Mouse (Mus musculus): Measurements from ENCODE around the gene Tm2d3.

DNA sequence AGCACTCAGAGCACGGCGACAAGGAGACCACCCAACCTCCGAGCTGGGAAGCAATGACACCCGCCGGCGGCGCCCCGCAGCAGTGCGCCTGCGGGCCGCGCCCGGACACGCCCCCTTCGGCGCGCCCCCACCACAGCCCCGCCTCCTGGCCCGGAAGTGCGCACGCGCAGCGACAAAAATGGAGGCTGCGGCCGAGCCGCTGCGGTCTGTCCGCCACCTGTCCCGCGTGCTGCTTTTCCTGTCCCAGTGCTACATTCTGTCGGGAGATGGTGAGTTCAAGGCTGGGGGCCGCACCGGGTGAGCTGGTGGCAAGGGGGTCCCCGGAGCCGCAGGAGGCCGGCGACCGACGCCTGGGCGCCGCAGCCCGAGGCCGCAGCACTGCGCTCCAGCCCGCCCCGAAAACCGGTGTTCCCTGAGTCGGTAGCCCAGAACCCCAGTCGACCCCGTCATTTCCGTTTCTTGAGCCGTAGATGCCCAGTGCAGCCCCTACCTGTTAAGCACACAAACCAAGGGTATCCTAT, 2.4 kb downstream of the Tm2d3 start:
- TF ChIP-seq POLR2A (IDR thresholded peaks at IDR 0.05; ENCODE audit: borderline replicate concordance, extremely low read depth, insufficient read depth, insufficient read length, poor library complexity, severe bottlenecking) (peak; percentile 86), CTCF (IDR thresholded peaks at IDR 0.05; ENCODE audit: borderline replicate concordance, extremely low read depth, insufficient read depth, insufficient read length) (no peak)

Measured in brain, embryonic 14.5 days (tissue).